Mouse (Mus musculus) left cerebral cortex, adult 2 months (tissue): ENCODE data around the gene Rcan1. TPM values are rescaled to one million over a fixed set of nuclear protein-coding genes. Genes with fewer than 3 reads are reported as not detected.
A peak's percentile ranks its signal among the peaks of the same experiment; 100 is the strongest.

Experiments
- DNase-seq, 2 experiments: peaks; one replicate each; pipeline ENCODE4 v3.0.0; 2021 to 2022; ENCODE audit warnings: low spot score in 2 of 2, mixed read lengths in 1 of 2; ENCODE audit errors: extremely low spot score in 1 of 2
- H3K27ac ChIP-seq: fragments of 200-600 bp; 2 replicates; pipeline ENCODE4 v1.8.1; 2022
- H3K4me3 ChIP-seq: fragments of 200-600 bp; 2 replicates; pipeline ENCODE4 v1.8.1; 2022
- CTCF ChIP-seq: fragments of 200-600 bp; IDR thresholded peaks from 2 replicates; pipeline ENCODE4 v1.8.1; 2022; ENCODE audit warnings: antibody characterized with exemption, mild to moderate bottlenecking, moderate library complexity
- intact Hi-C: fragments of 180-260 bp; cut with DNase I; formaldehyde crosslinking; loops from one replicate; pipeline ENCODE4 v1.15.1; 2025
- total RNA-seq, 2 experiments: library from RNA; stranded (reverse); gene quantifications; 2 replicates each; pipeline ENCODE4 v1.2.3; 2021

Gene Rcan1
- total RNA-seq, 2 experiments from 2014 or later: 57.0 to 63.6 TPM

DNA sequence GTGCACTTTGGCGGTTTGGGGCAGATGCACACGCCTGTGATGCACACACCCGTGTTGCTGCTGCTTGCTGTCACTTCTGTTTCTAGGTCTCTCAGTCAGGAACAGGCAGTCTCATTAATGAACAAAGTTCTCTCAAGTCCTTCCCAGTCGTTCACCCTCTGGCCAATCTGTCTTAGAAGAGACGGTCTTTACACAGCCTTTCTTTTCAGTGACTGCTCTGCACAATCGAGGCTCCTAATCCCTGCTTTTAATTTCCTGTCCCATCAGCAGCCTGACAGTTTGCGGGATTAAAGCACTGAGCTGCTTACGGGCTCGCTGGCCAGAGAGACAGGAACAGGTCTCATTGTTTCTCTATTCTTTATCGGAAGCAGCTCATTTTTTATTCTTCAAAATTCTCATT is 83.0 kb downstream of the Rcan1 start:
- no peak overlapping the region for H3K27ac ChIP-seq
- no peak for TF ChIP-seq CTCF
- H3K4me3 ChIP-seq: no peak overlapping the region
- no peak for DNase-seq
- intact Hi-C loops: no loop called here

DNA sequence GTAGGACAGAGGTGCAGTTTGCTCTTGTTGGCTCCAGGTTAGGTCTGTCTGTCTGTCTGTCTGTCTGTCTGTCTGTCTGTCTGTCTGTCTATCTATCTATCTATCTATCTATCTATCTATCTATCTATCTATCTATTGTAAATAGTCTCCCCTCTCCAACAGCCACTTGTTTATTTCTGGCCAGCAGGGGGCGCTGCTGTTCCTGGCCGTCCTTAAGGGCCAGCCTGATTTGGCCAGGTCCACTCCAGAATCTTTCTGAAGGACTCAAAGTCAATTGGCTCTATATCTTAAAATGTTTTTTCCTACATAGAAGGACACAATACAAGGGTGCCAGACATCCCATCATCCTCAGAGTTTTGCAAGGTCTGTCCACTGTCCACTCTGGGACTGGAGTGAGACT is 85.6 kb downstream of the Rcan1 start:
- Histone ChIP-seq H3K27ac (no peak overlapping the region), H3K4me3 (no peak overlapping the region)
- intact Hi-C loops: loop anchor here (1.0 kb wide), 1 partner anchor 72 kb away; no protein-coding TSS in a partner anchor
- peak; percentile 67 for TF ChIP-seq CTCF
- DNase-seq: peak; percentile 45 to 64

DNA sequence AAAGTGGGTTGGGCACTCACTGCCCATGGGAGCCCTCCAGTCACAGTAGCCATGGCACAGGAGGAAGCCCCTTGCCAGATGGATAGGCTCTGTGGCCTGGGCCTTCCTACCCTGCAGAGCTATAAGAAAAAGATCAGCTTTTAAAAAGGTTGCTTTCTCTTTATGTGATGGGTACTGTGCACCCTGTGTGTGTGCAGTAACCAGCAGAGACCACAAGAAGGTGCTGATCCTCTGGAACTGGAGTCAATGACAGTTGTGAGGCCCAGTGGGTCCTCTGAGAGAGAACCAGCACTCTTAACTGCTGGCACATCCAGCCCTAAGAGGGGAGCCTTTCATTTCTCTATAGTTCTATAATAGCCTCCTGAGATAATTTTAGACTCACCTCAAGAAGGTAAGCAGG is 87.3 kb downstream of the Rcan1 start:
- intact Hi-C loops: no loop called here
- Histone ChIP-seq H3K27ac (no peak overlapping the region), H3K4me3 (no peak overlapping the region)
- TF ChIP-seq CTCF: peak; percentile 19
- DNase-seq: no peak

DNA sequence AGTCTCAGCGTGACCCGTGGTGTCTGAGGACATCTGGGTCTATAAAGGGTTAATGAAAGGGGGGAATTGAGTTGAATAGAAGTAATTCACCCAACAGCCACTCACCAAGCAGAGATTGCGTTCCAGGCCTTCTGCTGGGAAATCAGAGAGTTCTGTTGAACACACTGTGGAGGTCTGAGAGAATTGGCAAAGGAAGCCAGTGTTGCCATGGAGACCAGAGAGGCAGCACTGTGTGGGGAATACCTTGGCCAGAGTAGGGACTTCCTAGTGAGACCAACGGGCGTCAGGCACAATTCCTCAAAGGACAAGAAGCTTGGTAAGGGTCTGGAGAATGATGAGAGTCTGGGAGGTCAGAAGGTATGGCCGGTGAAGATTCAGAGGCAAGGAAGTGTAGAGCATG is 88.2 kb downstream of the Rcan1 start:
- TF ChIP-seq CTCF: no peak
- DNase-seq: peak; percentile 50 to 54
- H3K27ac ChIP-seq: no peak overlapping the region
- intact Hi-C loops: no loop called here
- no peak overlapping the region for H3K4me3 ChIP-seq

DNA sequence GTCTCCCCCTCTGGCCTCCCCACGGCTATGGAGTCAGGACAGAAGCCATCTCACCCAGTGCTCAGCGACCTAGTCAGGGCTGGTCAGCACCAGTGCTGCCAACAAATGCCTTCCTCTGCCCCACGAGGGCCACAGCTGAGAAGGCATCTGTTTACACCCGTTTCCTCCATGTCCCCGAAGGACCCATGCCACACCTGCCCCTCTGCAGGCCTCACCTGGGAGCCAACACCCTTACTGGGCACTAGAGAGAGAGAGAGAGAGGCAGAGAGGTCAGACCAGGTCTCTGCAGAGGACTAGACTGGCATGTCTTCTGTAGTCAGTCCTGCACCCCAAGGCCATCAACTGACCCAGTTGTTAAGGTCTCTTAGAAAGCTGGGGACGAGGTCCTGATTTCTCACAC is 89.6 kb downstream of the Rcan1 start:
- Histone ChIP-seq H3K27ac (no peak overlapping the region), H3K4me3 (no peak overlapping the region)
- no peak for TF ChIP-seq CTCF
- intact Hi-C loops: no loop called here
- DNase-seq: no peak

DNA sequence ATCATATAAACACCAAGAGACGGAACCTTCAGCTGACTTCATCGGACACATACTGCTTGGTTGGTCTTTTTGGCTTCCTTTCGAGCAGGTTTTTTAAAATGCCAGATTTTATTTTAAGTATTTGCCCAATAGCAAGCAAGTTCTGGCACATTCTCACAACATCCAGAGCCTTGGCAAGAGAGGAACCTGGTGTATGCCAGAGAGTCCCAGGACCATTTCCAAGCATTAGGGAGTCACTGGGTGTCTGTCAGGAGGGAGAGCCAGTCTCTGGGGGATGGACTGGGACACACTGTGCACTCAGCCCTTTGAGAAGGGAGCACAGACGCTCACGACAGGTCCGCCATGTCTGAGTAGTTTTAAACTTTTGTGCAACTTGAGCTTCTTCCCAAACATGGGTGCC is 93.7 kb downstream of the Rcan1 start:
- no peak overlapping the region for H3K4me3 ChIP-seq
- H3K27ac ChIP-seq: no peak overlapping the region
- intact Hi-C loops: no loop called here
- no peak for DNase-seq
- TF ChIP-seq CTCF: no peak

DNA sequence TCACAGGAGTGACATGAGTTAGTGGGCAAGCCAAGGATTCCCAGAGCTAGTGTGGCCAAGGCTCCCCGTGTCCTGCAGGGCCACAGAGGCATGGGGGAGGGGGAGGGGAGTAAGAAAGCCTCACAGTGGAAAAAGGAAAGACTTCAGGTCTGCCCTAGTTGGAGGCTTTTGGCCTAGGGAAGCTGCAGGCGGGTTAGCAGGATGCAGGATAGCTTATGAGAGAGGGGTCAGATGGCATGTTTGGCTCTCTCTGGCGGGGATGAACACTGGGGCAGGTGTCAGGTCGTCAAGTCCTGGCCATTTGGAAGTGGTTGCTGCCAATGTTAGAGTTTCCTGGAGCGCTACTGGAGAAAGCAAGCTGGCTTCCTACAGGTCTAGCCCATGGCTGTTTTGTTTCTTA is 99.0 kb downstream of the Rcan1 start:
- H3K27ac ChIP-seq: no peak overlapping the region
- H3K4me3 ChIP-seq: no peak overlapping the region
- DNase-seq: no peak
- intact Hi-C loops: no loop called here
- TF ChIP-seq CTCF: no peak

DNA sequence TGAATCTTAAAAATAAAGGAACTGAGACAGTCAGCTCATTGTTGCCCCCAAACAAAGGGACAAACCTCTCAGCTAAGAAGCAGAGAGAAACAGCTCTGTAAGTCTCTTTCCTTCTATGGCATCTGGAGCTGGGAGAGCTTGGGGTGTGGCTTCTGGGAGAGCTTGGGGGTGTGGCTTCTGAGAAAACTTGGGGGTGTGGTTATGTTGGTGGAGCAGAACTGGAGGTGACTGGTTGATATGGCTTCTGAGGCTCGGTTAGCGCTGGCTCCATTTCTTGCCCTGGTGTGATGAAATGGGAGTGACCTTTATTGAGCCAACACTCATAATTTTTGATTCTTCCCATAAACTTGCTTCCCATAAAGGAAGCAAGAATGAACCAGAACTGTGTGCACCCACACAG is 101.4 kb downstream of the Rcan1 start:
- TF ChIP-seq CTCF: no peak

DNA sequence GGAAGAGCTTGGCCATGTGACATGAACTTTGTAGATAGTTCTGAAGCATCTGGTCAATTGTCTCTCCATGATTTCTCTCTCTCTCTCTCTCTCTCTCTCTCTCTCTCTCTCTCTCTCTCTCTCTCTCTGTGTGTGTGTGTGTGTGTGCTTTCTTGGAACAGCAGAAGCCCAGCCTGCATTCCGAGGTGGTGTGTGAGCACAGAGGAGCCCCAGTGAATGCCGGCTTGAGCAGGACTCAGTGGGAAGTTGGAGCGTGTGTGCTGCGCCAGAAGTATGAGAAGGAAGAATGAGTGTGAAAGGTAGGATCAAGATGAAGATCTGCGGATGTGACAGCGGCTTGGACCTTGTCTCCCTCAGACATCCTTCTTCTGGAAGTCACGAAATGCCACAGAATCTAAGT is 105.2 kb downstream of the Rcan1 start:
- TF ChIP-seq CTCF: no peak
- H3K4me3 ChIP-seq: no peak overlapping the region
- no peak overlapping the region for H3K27ac ChIP-seq
- intact Hi-C loops: no loop called here
- DNase-seq: no peak

More for the DNA sequence above, 101.4 kb downstream of the Rcan1 start:
- intact Hi-C loops: no loop called here
- Histone ChIP-seq H3K27ac (no peak overlapping the region), H3K4me3 (no peak overlapping the region)
- no peak for DNase-seq

DNA sequence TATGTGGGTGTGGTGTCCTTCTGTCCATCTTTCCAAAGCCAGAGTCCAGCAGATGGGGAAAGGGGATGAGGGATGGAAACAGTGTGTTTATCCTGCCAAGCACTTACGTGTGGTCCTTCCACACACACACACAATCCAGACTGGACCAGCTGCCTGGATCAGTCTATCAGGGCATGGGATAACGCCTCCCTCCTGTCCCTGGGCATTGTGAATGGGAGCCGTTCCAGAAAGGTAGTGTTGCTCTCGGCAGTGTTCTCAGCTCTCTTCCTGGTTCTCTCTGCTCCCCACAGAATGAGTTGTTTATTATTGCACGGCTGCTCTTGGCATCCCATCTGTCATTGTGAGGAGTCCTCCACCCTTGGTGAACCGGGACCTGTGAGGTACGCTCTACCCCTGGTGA is 110.0 kb downstream of the Rcan1 start:
- intact Hi-C loops: no loop called here
- Histone ChIP-seq H3K27ac (no peak overlapping the region), H3K4me3 (no peak overlapping the region)
- no peak for DNase-seq
- TF ChIP-seq CTCF: no peak

DNA sequence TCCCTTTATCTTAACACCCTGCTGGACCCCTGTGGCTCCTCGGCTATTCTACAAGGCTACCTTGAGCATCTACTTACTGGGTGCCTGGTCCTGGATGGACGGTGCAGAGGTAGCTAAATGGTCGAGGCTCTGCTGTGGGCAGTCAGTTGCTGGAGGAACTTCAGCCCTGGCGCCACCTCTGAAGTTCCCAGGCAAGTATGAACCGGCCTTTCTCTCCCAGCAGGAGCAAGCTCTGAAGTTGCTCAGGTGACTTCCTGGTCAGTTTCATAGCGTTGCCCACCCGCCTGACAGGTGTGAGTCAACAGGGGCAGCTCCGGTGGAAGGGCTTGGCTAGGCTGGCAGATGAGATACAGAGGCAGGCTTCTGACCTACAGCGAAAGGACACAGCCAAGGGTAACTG is 111.4 kb downstream of the Rcan1 start, which contains the start of gene Kcne1:
TSS of gene Kcne1 (minus strand) at position 240 of the 400 bp plus-strand sequence.
- TF ChIP-seq CTCF: no peak
- H3K27ac ChIP-seq: no peak within 1 kb of the TSS
- intact Hi-C loops: no loop called here
- DNase-seq: no peak
- no peak within 1 kb of the TSS for H3K4me3 ChIP-seq

DNA sequence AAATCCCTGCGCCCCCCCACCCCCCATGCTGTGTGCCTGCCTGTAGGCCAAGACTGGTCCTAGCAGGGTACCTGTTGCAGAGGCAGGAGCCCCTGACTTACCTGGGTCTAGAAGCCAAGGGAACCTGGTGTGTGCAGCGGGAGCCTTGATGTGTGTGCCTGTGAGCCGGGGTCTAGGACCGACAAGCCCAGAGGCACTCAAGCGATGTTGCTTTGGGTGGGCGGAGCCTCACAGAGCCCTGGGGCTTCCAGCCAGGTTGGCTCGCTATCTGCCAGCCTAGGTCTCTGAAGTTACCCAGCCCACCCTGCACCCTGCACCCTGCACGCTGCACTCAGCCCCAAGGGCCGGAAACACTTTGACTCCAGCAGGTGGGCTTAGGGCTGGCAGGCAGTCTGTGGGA is 111.9 kb downstream of the Rcan1 start:
- Histone ChIP-seq H3K27ac (no peak overlapping the region), H3K4me3 (no peak overlapping the region)
- no peak for TF ChIP-seq CTCF
- DNase-seq: no peak
- intact Hi-C loops: no loop called here

DNA sequence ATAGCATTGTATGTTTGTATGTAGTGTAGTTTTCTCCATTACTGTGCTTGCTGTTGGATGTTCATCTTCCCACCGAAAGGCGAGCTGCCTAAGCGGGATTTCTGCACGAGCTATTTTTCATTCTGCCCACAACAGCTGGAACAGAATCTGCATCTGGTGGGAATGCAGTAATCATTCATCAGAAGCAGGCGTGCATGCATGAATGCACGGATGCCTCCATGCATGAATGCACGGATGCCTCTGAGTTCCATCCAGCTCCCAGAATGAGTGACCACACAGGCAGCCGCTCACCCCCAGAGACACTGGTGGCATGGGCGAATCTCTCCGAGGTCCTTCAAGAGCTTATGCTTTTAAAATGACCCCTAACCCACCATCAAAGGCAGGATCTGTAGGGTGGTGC is 113.1 kb downstream of the Rcan1 start:
- DNase-seq: no peak
- intact Hi-C loops: no loop called here
- H3K4me3 ChIP-seq: no peak overlapping the region
- no peak for TF ChIP-seq CTCF
- H3K27ac ChIP-seq: no peak overlapping the region

DNA sequence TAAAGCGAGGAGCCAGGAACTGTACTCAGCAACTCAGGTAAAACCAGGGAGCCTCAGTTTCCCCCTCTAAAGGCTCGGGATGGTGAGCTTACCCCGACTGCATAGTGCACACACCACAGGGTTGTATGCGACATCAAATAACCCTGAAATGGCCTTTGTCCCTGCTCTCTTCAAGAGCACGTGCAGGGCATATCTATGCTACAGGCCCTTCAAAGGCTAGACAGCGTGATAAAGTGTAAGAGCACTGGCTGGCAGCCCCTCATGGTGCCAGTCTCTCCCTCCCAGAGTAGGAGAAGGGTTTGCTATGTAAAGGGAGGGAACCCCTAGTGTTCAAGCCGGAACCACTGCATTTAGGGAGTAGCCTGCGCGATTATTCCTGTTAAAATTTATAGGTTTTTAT is 113.6 kb downstream of the Rcan1 start:
- Histone ChIP-seq H3K4me3 (no peak overlapping the region), H3K27ac (no peak overlapping the region)
- intact Hi-C loops: no loop called here
- TF ChIP-seq CTCF: no peak
- DNase-seq: no peak
